Mouse (Mus musculus) liver, embryonic 16.5 days (tissue): ENCODE data around the gene Pld3. TPM values are rescaled to one million over a fixed set of nuclear protein-coding genes. Genes with fewer than 3 reads are reported as not detected.

Source experiments
- ATAC-seq: fragments of 200-750 bp; cut with Nextera tagmentation; 2 replicates; pipeline ENCODE4 v1.8.0; 2017; ENCODE audit warnings: low read depth, mild to moderate bottlenecking, moderate number of reproducible peaks, moderate library complexity
- H3K27ac ChIP-seq: fragments of 300-500 bp; sonication (generic); 2 replicates; pipeline ENCODE4 v1.5.1; 2014; ENCODE audit warnings: mild to moderate bottlenecking, low read length
- H3K27me3 ChIP-seq: fragments of 300-500 bp; sonication (generic); 2 replicates; pipeline ENCODE4 v1.6.1; 2014; ENCODE audit warnings: low read depth, low read length, mixed read lengths; ENCODE audit not compliant: control insufficient read depth, insufficient read depth
- H3K36me3 ChIP-seq: fragments of 300-500 bp; sonication (generic); 2 replicates; pipeline ENCODE4 v1.6.1; 2014; ENCODE audit warnings: mild to moderate bottlenecking; ENCODE audit not compliant: control insufficient read depth, insufficient read depth
- H3K4me1 ChIP-seq: fragments of 300-500 bp; sonication (generic); 2 replicates; pipeline ENCODE4 v1.6.1; 2014; ENCODE audit warnings: low read depth, low read length, mixed read lengths; ENCODE audit not compliant: control insufficient read depth
- H3K4me2 ChIP-seq: fragments of 300-500 bp; sonication (generic); 2 replicates; pipeline ENCODE4 v1.6.1; 2014; ENCODE audit warnings: low read depth, low read length, mixed read lengths
- H3K4me3 ChIP-seq: fragments of 300-500 bp; sonication (generic); 2 replicates; pipeline ENCODE4 v1.5.1; 2014; ENCODE audit warnings: low read depth, mild to moderate bottlenecking, low read length
- H3K9ac ChIP-seq: fragments of 300-500 bp; sonication (generic); 2 replicates; pipeline ENCODE4 v1.6.1; 2014; ENCODE audit warnings: low read depth, low read length
- H3K9me3 ChIP-seq: fragments of 300-500 bp; sonication (generic); replicated peaks from 2 replicates; pipeline ENCODE4 v1.6.1; 2016; ENCODE audit warnings: low read length; ENCODE audit not compliant: control insufficient read depth
- WGBS: fragments of 180-500 bp; shearing (Covaris S2); extraction: QIAGEN DNeasy Blood & Tissue Kit; methylation state at CpG from one replicate; pipeline ENCODE4 v1.1.7; 2014; ENCODE audit not compliant: insufficient replicate concordance; 5-methylcytosine and 5-hydroxymethylcytosine counted together
- polyA plus RNA-seq: library from polyadenylated mRNA; unstranded; fragments of >200 nt; fragmentation: Nextera tagmentation; extraction: Ambion mirVana; gene quantifications from 2 replicates; pipeline ENCODE4 v1.2.1, GENCODE M21; 2015

The Pld3 gene
- polyA plus RNA-seq, 1 experiment from 2014 or later: 101 TPM

- Histone ChIP-seq H3K9ac (no peak overlapping the region), H3K4me2 (no peak overlapping the region; the same call in 1 of the 2 replicates), H3K36me3 (peaks cover 9% of the 10 kb centered on the region), H3K27ac (peak overlapping the region; percentile 56), H3K27me3 (no peaks in the 10 kb centered on the region), H3K4me1 (peaks cover 80% of the 10 kb centered on the region), H3K9me3 (no peaks in the 10 kb centered on the region), H3K4me3 (no peak overlapping the region)
- WGBS: 80% methylated on average over 8 of the region's 8 CpGs
- no peak for ATAC-seq
These were observed 15.0 kb downstream of the Pld3 start for GRCm38 (mm10) chr7:27537998-27538397.

GRCm38 (mm10) chr7:27536618-27537017, 16.4 kb downstream of the Pld3 start:
- no peaks in the 10 kb centered on the region for H3K9me3 ChIP-seq
- H3K4me1 ChIP-seq: peaks cover 71% of the 10 kb centered on the region
- no peak overlapping the region; the same call in 1 of the 2 replicates for H3K27ac ChIP-seq
- H3K4me3 ChIP-seq: no peak overlapping the region
- H3K4me2 ChIP-seq: no peak overlapping the region
- 73% methylated on average over 6 of the region's 6 CpGs for WGBS
- peaks cover 16% of the 10 kb centered on the region for H3K36me3 ChIP-seq
- no peak for ATAC-seq
- H3K27me3 ChIP-seq: no peaks in the 10 kb centered on the region
- no peak overlapping the region for H3K9ac ChIP-seq

- Histone ChIP-seq H3K4me2 (peak overlapping the region; percentile 68), H3K27ac (peak overlapping the region; percentile 84), H3K36me3 (peaks cover 16% of the 10 kb centered on the region), H3K9me3 (no peaks in the 10 kb centered on the region), H3K4me3 (peak overlapping the region; percentile 32), H3K27me3 (no peaks in the 10 kb centered on the region), H3K9ac (peak overlapping the region; percentile 55), H3K4me1 (peaks cover 59% of the 10 kb centered on the region)
- 22% methylated on average over 2 of the region's 2 CpGs for WGBS
- ATAC-seq: peak; percentile 77
These were observed 17.6 kb downstream of the Pld3 start for GRCm38 (mm10) chr7:27535386-27535785.

GRCm38 (mm10) chr7:27532480-27533050, 20.5 kb downstream of the Pld3 start:
- 87% methylated on average over 9 of the region's 9 CpGs for WGBS
- Histone ChIP-seq H3K4me1 (peaks cover 30% of the 10 kb centered on the region), H3K9ac (no peak overlapping the region), H3K27ac (no peak overlapping the region), H3K4me2 (no peak overlapping the region), H3K4me3 (no peak overlapping the region), H3K27me3 (no peaks in the 10 kb centered on the region), H3K9me3 (no peaks in the 10 kb centered on the region), H3K36me3 (peaks cover 16% of the 10 kb centered on the region)
- ATAC-seq: no peak

GRCm38 (mm10) chr7:27531707-27532106, 21.3 kb downstream of the Pld3 start:
- H3K36me3 ChIP-seq: peaks cover 16% of the 10 kb centered on the region
- no peaks in the 10 kb centered on the region for H3K27me3 ChIP-seq
- no peak overlapping the region for H3K27ac ChIP-seq
- no peak for ATAC-seq
- no peaks in the 10 kb centered on the region for H3K9me3 ChIP-seq
- H3K4me1 ChIP-seq: peaks cover 25% of the 10 kb centered on the region
- H3K4me2 ChIP-seq: no peak overlapping the region
- H3K9ac ChIP-seq: no peak overlapping the region
- WGBS: 83% methylated on average over 10 of the region's 10 CpGs
- H3K4me3 ChIP-seq: no peak overlapping the region

- Histone ChIP-seq H3K4me1 (peaks cover 24% of the 10 kb centered on the region), H3K4me3 (no peak overlapping the region), H3K36me3 (peaks cover 11% of the 10 kb centered on the region), H3K4me2 (no peak overlapping the region), H3K9ac (no peak overlapping the region), H3K9me3 (no peaks in the 10 kb centered on the region), H3K27ac (no peak overlapping the region), H3K27me3 (no peaks in the 10 kb centered on the region)
- no peak for ATAC-seq
- WGBS: 76% methylated on average over 3 of the region's 3 CpGs
These were observed 22.1 kb downstream of the Pld3 start for GRCm38 (mm10) chr7:27530937-27531336.

- H3K9ac ChIP-seq: no peak overlapping the region
- ATAC-seq: no peak
- WGBS: 86% methylated on average over 21 of the region's 21 CpGs
- no peak overlapping the region for H3K27ac ChIP-seq
- no peaks in the 10 kb centered on the region for H3K9me3 ChIP-seq
- peaks cover 21% of the 10 kb centered on the region for H3K4me1 ChIP-seq
- H3K4me3 ChIP-seq: no peak overlapping the region
- peaks cover 11% of the 10 kb centered on the region for H3K36me3 ChIP-seq
- no peak overlapping the region for H3K4me2 ChIP-seq
- H3K27me3 ChIP-seq: no peaks in the 10 kb centered on the region
These were observed 23.9 kb downstream of the Pld3 start for GRCm38 (mm10) chr7:27529070-27529469.

GRCm38 (mm10) chr7:27526039-27526827, 26.8 kb downstream of the Pld3 start:
- H3K9me3 ChIP-seq: no peaks in the 10 kb centered on the region
- H3K4me2 ChIP-seq: peak overlapping the region; percentile 65
- peaks cover 16% of the 10 kb centered on the region for H3K4me1 ChIP-seq
- peak overlapping the region; percentile 32 for H3K4me3 ChIP-seq
- H3K9ac ChIP-seq: peak overlapping the region; percentile 61
- no peaks in the 10 kb centered on the region for H3K36me3 ChIP-seq
- ATAC-seq: peak; percentile 98
- peak overlapping the region; percentile 83 for H3K27ac ChIP-seq
- H3K27me3 ChIP-seq: no peaks in the 10 kb centered on the region
- WGBS: 13% methylated on average over 10 of the region's 10 CpGs

- WGBS: 84% methylated on average over 13 of the region's 13 CpGs
These were observed 29.2 kb downstream of the Pld3 start for GRCm38 (mm10) chr7:27523805-27524204.

More at GRCm38 (mm10) chr7:27523805-27524204, 29.2 kb downstream of the Pld3 start:
- H3K4me3 ChIP-seq: no peak overlapping the region
- no peaks in the 10 kb centered on the region for H3K36me3 ChIP-seq
- H3K9me3 ChIP-seq: no peaks in the 10 kb centered on the region
- ATAC-seq: no peak
- H3K4me1 ChIP-seq: peaks cover 16% of the 10 kb centered on the region
- no peak overlapping the region for H3K27ac ChIP-seq
- no peak overlapping the region for H3K4me2 ChIP-seq
- no peak overlapping the region for H3K9ac ChIP-seq
- no peaks in the 10 kb centered on the region for H3K27me3 ChIP-seq
